Mouse (Mus musculus): Measurements from ENCODE around the gene Chst10.

GRCm38 (mm10) chr1:38939608-38940007 is 41.6 kb upstream of the Chst10 start:
- TF ChIP-seq FLI1 (IDR thresholded peaks at IDR 0.05; ENCODE audit: low read length) (no peak), GATA1 (IDR thresholded peaks at IDR 0.05; ENCODE audit: borderline replicate concordance, low read length) (no peak)
